Mouse (Mus musculus) neural tube, embryonic 14.5 days (tissue): ENCODE measurements around the gene Htr1d. TPM values are rescaled to one million over a fixed set of nuclear protein-coding genes. Genes with fewer than 3 reads are reported as not detected.
A peak's percentile ranks its signal among the peaks of the same experiment; 100 is the strongest.

Source experiments
- ATAC-seq: fragments of 200-750 bp; cut with Nextera tagmentation; 2 replicates; pipeline ENCODE4 v1.8.0; 2017; ENCODE audit warnings: low read depth, mild to moderate bottlenecking, moderate TSS enrichment, moderate library complexity
- H3K27ac ChIP-seq: fragments of 300-500 bp; sonication (generic); 2 replicates; pipeline ENCODE4 v1.5.1; 2014; ENCODE audit warnings: low read depth, mild to moderate bottlenecking, control low read depth, low read length, moderate library complexity, mixed read lengths
- H3K27me3 ChIP-seq: fragments of 300-500 bp; sonication (generic); 2 replicates; pipeline ENCODE4 v1.6.1; 2014; ENCODE audit warnings: low read length; ENCODE audit not compliant: control insufficient read depth, insufficient read depth
- H3K36me3 ChIP-seq: fragments of 300-500 bp; sonication (generic); 2 replicates; pipeline ENCODE4 v1.6.1; 2014; ENCODE audit warnings: low read length, mixed read lengths; ENCODE audit not compliant: control insufficient read depth, insufficient read depth
- H3K4me1 ChIP-seq: fragments of 300-500 bp; sonication (generic); 2 replicates; pipeline ENCODE4 v1.6.1; 2014; ENCODE audit warnings: low read length; ENCODE audit not compliant: control insufficient read depth, insufficient read depth
- H3K4me2 ChIP-seq: fragments of 300-500 bp; sonication (generic); 2 replicates; pipeline ENCODE4 v1.6.1; 2014; ENCODE audit warnings: mild to moderate bottlenecking, low read depth, low read length, control low read depth
- H3K4me3 ChIP-seq: fragments of 300-500 bp; sonication (generic); 2 replicates; pipeline ENCODE4 v1.5.1; 2014; ENCODE audit warnings: low read depth, low read length, control low read depth, mixed read lengths
- H3K9ac ChIP-seq: fragments of 300-500 bp; sonication (generic); replicated peaks from 2 replicates; pipeline ENCODE4 v1.6.1; 2014; ENCODE audit warnings: low read depth, mild to moderate bottlenecking, control low read depth, low read length, mixed read lengths
- H3K9me3 ChIP-seq: fragments of 300-500 bp; sonication (generic); 2 replicates; pipeline ENCODE4 v1.6.1; 2016; ENCODE audit warnings: low read length; ENCODE audit not compliant: control insufficient read depth
- WGBS: fragments of 180-500 bp; shearing (Covaris S2); extraction: QIAGEN DNeasy Blood & Tissue Kit; methylation state at CpG from one replicate; pipeline ENCODE4 v1.1.7; 2014; 5-methylcytosine and 5-hydroxymethylcytosine counted together
- polyA plus RNA-seq: library from polyadenylated mRNA; unstranded; fragments of >200 nt; fragmentation: Nextera tagmentation; extraction: Ambion mirVana; gene quantifications from 2 replicates; pipeline ENCODE4 v1.2.1, GENCODE M21; 2014

Htr1d gene
- polyA plus RNA-seq, 1 experiment from 2014 or later: 2.5 TPM

GRCm38 (mm10) chr4:136458276-136458675 is 35.0 kb downstream of the Htr1d start:
- Histone ChIP-seq H3K9ac (no peak overlapping the region), H3K27ac (no peak overlapping the region), H3K36me3 (no peaks in the 10 kb centered on the region), H3K4me2 (no peak overlapping the region), H3K4me3 (no peak overlapping the region), H3K9me3 (no peaks in the 10 kb centered on the region), H3K27me3 (peaks cover 5% of the 10 kb centered on the region; the same call in 1 of the 2 replicates), H3K4me1 (no peaks in the 10 kb centered on the region)
- whole genome bisulfite sequencing: 80% methylated on average over 7 of the region's 7 CpGs
- no peak for ATAC-seq

GRCm38 (mm10) chr4:136459210-136459609 is 35.9 kb downstream of the Htr1d start:
- Histone ChIP-seq H3K4me2 (no peak overlapping the region), H3K9me3 (no peaks in the 10 kb centered on the region), H3K27me3 (peaks cover 7% of the 10 kb centered on the region), H3K27ac (no peak overlapping the region), H3K4me1 (no peaks in the 10 kb centered on the region), H3K36me3 (no peaks in the 10 kb centered on the region), H3K9ac (no peak overlapping the region), H3K4me3 (no peak overlapping the region)
- WGBS: 76% methylated on average over 12 of the region's 12 CpGs
- no peak for ATAC-seq

GRCm38 (mm10) chr4:136461206-136461605 is 37.9 kb downstream of the Htr1d start:
- H3K27me3 ChIP-seq: peaks cover 7% of the 10 kb centered on the region
- H3K36me3 ChIP-seq: no peaks in the 10 kb centered on the region
- H3K9ac ChIP-seq: no peak overlapping the region
- no peak overlapping the region for H3K4me3 ChIP-seq
- H3K4me2 ChIP-seq: no peak overlapping the region
- no peak for ATAC-seq
- H3K27ac ChIP-seq: no peak overlapping the region
- WGBS: 31% methylated on average over 4 of the region's 4 CpGs
- H3K9me3 ChIP-seq: no peaks in the 10 kb centered on the region
- no peaks in the 10 kb centered on the region for H3K4me1 ChIP-seq

GRCm38 (mm10) chr4:136461761-136462085 is 38.4 kb downstream of the Htr1d start:
- peak overlapping the region; percentile 64 for H3K4me3 ChIP-seq
- ATAC-seq: no peak
- no peaks in the 10 kb centered on the region for H3K4me1 ChIP-seq
- H3K4me2 ChIP-seq: peak overlapping the region; percentile 90
- H3K27ac ChIP-seq: no peak overlapping the region
- H3K9me3 ChIP-seq: no peaks in the 10 kb centered on the region
- no peaks in the 10 kb centered on the region for H3K36me3 ChIP-seq
- peaks cover 7% of the 10 kb centered on the region for H3K27me3 ChIP-seq
- peak overlapping the region; percentile 78; the same call in 1 of the 2 replicates for H3K9ac ChIP-seq
- WGBS: 10% methylated on average over 6 of the region's 6 CpGs

- peak within 1 kb of the TSS; percentile 64 for H3K4me3 ChIP-seq
- peaks cover 7% of the 10 kb centered on the region for H3K27me3 ChIP-seq
- no peaks in the 10 kb centered on the region for H3K9me3 ChIP-seq
- no peaks in the 10 kb centered on the region for H3K36me3 ChIP-seq
- no peaks in the 10 kb centered on the region for H3K4me1 ChIP-seq
- under 1% methylated on average over 60 of the region's 64 CpGs for WGBS
- H3K9ac ChIP-seq: peak within 1 kb of the TSS; percentile 78
- ATAC-seq: peak; percentile 80; the same call in 1 of the 2 replicates
- H3K4me2 ChIP-seq: peak within 1 kb of the TSS; percentile 90
- peak within 1 kb of the TSS; percentile 62; the same call in 1 of the 2 replicates for H3K27ac ChIP-seq
Observed at GRCm38 (mm10) chr4:136462086-136462838, 38.9 kb downstream of the Htr1d start, which contains the start of gene 6030445D17Rik. TSS of gene 6030445D17Rik (plus strand) at chr4:136462250.

- H3K9ac ChIP-seq: peak overlapping the region; percentile 78
- peak overlapping the region; percentile 62; the same call in 1 of the 2 replicates for H3K27ac ChIP-seq
- H3K9me3 ChIP-seq: no peaks in the 10 kb centered on the region
- ATAC-seq: peak; percentile 69; the same call in 1 of the 2 replicates
- H3K4me1 ChIP-seq: no peaks in the 10 kb centered on the region
- H3K36me3 ChIP-seq: no peaks in the 10 kb centered on the region
- H3K4me3 ChIP-seq: peak overlapping the region; percentile 64
- H3K27me3 ChIP-seq: peaks cover 7% of the 10 kb centered on the region
- H3K4me2 ChIP-seq: peak overlapping the region; percentile 90
- WGBS: 1% methylated on average over 8 of the region's 8 CpGs
Observed at GRCm38 (mm10) chr4:136462839-136463178, 39.5 kb downstream of the Htr1d start.

GRCm38 (mm10) chr4:136463436-136463835 is 40.1 kb downstream of the Htr1d start:
- Histone ChIP-seq H3K27ac (no peak overlapping the region), H3K4me1 (no peaks in the 10 kb centered on the region), H3K9ac (no peak overlapping the region), H3K27me3 (peaks cover 7% of the 10 kb centered on the region), H3K9me3 (no peaks in the 10 kb centered on the region), H3K36me3 (no peaks in the 10 kb centered on the region), H3K4me3 (peak overlapping the region; percentile 64; the same call in 1 of the 2 replicates), H3K4me2 (peak overlapping the region; percentile 90)
- 15% methylated on average over 9 of the region's 9 CpGs for WGBS
- ATAC-seq: no peak

- no peak overlapping the region for H3K9ac ChIP-seq
- H3K9me3 ChIP-seq: no peaks in the 10 kb centered on the region
- ATAC-seq: no peak
- H3K4me2 ChIP-seq: no peak overlapping the region
- H3K4me3 ChIP-seq: no peak overlapping the region
- peaks cover 4% of the 10 kb centered on the region; the same call in 1 of the 2 replicates for H3K4me1 ChIP-seq
- WGBS: 47% methylated on average over 4 of the region's 4 CpGs
- no peak overlapping the region for H3K27ac ChIP-seq
- peaks cover 4% of the 10 kb centered on the region for H3K27me3 ChIP-seq
- H3K36me3 ChIP-seq: no peaks in the 10 kb centered on the region
Observed at GRCm38 (mm10) chr4:136466226-136466625, 42.9 kb downstream of the Htr1d start.

GRCm38 (mm10) chr4:136468553-136469327 is 45.4 kb downstream of the Htr1d start:
- H3K4me1 ChIP-seq: peaks cover 12% of the 10 kb centered on the region; the same call in 1 of the 2 replicates
- peak; percentile 35; the same call in 1 of the 2 replicates for ATAC-seq
- H3K9me3 ChIP-seq: no peaks in the 10 kb centered on the region
- H3K36me3 ChIP-seq: no peaks in the 10 kb centered on the region
- H3K27ac ChIP-seq: no peak overlapping the region
- H3K4me3 ChIP-seq: no peak overlapping the region; the same call in 1 of the 2 replicates
- peaks cover 1% of the 10 kb centered on the region; the same call in 1 of the 2 replicates for H3K27me3 ChIP-seq
- H3K4me2 ChIP-seq: 0 out of 2 replicates have a peak overlapping the region, but pooled peaks have one; percentile 60
- H3K9ac ChIP-seq: no peak overlapping the region
- WGBS: 63% methylated on average over 14 of the region's 14 CpGs
